Mouse (Mus musculus) regulatory T cell (primary cell): ENCODE results near the gene Aldh1a3.

ENCODE experiments used
- in situ Hi-C: fragments of 300-600 bp; cut with MboI, MseI; formaldehyde crosslinking; loops from one replicate; pipeline ENCODE4 v1.15.1; 2025; ENCODE audit warnings: high pct_unique_total_duplicates

Aldh1a3 gene

GRCm38 (mm10) chr7:66427437-66428161 is at the start of gene Aldh1a3:
TSS of gene Aldh1a3 (minus strand) at chr7:66427517.
- in situ Hi-C loops = no loop called here

GRCm38 (mm10) chr7:66476289-66476688 is 49.0 kb upstream of the Aldh1a3 start:
- in situ Hi-C loops = no loop called here

GRCm38 (mm10) chr7:66471641-66472216 is 44.4 kb upstream of the Aldh1a3 start:
- in situ Hi-C loops = no loop called here

GRCm38 (mm10) chr7:66466641-66467040 is 39.3 kb upstream of the Aldh1a3 start:
- in situ Hi-C loops = no loop called here

GRCm38 (mm10) chr7:66465241-66465640 is 37.9 kb upstream of the Aldh1a3 start:
- in situ Hi-C loops = no loop called here

GRCm38 (mm10) chr7:66463081-66463480 is 35.8 kb upstream of the Aldh1a3 start:
- in situ Hi-C loops = no loop called here

- in situ Hi-C loops = loop anchor here (5.0 kb wide), 1 partner anchor 874 kb away; no protein-coding TSS in a partner anchor
Measured at GRCm38 (mm10) chr7:66451622-66452295, 24.4 kb upstream of the Aldh1a3 start.

- in situ Hi-C loops = loop anchor here (5.0 kb wide), 1 partner anchor 873 kb away; no protein-coding TSS in a partner anchor
Measured at GRCm38 (mm10) chr7:66449971-66450752, 22.8 kb upstream of the Aldh1a3 start.

GRCm38 (mm10) chr7:66448786-66449540 is 21.6 kb upstream of the Aldh1a3 start:
- in situ Hi-C loops = no loop called here

- in situ Hi-C loops = no loop called here
Measured at GRCm38 (mm10) chr7:66448304-66448703, 21.0 kb upstream of the Aldh1a3 start.

GRCm38 (mm10) chr7:66446860-66447259 is 19.5 kb upstream of the Aldh1a3 start:
- in situ Hi-C loops = no loop called here

GRCm38 (mm10) chr7:66445117-66445905 is 18.0 kb upstream of the Aldh1a3 start:
- in situ Hi-C loops = no loop called here

GRCm38 (mm10) chr7:66444706-66445105 is 17.4 kb upstream of the Aldh1a3 start:
- in situ Hi-C loops = loop anchor here (5.0 kb wide), 1 partner anchor 213 kb away; no protein-coding TSS in a partner anchor

- in situ Hi-C loops = loop anchor here (5.0 kb wide), 1 partner anchor 215 kb away; no protein-coding TSS in a partner anchor
Measured at GRCm38 (mm10) chr7:66442501-66443369, 15.4 kb upstream of the Aldh1a3 start.

GRCm38 (mm10) chr7:66438787-66439669 is 11.7 kb upstream of the Aldh1a3 start:
- in situ Hi-C loops = no loop called here

- in situ Hi-C loops = no loop called here
Measured at GRCm38 (mm10) chr7:66434453-66434935, 7.2 kb upstream of the Aldh1a3 start.

GRCm38 (mm10) chr7:66427053-66427436 is 272 bp downstream of the Aldh1a3 start:
- in situ Hi-C loops = no loop called here

GRCm38 (mm10) chr7:66421903-66422302 is 5.4 kb downstream of the Aldh1a3 start:
- in situ Hi-C loops = no loop called here
